Mouse (Mus musculus) ovary, postnatal 36 days (tissue): ENCODE data around the gene Sema3b.

Source experiments
- DNase-seq: peaks from one replicate; pipeline ENCODE4 v3.0.0; 2022; ENCODE audit warnings: low spot score, mixed read lengths

Gene Sema3b

GRCm38 (mm10) chr9:107608741-107609432 lies at the start of gene Sema3b:
Sema3b (minus strand) TSS chr9:107609229.
- no peak for DNase-seq

DNA sequence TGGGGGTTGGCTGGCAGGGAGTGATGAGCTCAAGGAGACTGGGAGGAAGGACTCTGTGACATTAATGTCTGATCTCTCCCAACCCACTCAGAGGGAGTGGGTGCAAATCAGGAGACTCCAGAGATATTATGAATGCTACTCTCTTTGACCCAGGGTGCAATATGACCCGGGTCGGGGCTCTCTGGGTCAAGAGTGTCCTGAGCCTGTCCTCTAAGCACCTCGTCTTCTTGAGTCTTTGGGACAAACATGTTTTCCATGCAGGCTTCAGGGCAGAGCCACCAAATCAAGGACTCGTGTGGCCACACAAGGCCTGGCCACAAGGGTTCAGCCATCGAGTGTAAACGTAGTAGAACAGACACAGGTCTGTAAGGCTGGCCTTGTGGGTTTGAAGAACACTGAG lies 49.1 kb upstream of the Sema3b start:
- DNase-seq = peak; percentile 73

DNA sequence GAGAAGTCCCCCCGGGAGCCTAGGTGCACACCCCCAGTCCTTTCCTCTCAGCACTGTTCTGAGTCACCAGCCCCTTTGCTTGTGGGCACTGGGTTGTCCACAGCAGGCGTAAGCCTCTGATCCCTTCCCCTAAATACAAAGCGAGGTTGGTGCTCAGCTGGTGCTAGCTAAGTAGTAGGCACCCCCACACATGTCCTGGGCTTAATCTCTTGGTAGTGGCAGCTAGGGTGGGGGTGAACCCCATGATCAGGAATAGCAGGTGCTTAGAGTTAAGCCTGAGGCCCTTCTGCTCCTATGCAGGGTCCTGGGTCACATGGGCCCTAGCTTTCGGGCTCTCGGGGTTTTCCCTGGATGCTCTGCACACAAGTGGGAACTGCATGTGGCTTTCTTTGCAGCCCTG lies 48.1 kb upstream of the Sema3b start:
- DNase-seq = no peak

DNA sequence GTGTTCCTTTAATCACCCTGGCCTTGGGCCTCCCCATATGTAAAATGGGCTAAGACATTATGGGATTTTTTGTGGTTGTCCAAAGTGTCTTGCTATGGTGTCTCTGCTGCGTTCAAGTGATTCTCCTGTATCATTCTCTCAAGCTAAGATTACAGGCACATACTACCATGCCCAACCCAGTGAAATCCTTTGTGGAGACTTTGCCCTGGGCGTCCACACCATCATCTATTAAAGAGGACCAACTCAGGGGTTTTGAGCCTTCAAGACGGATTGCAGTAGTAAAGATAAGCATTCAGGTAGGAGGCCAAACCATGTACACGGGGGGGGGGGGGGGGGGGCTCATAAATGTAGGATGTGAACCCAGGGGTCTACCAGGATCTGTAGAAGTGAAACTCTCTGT lies 45.6 kb upstream of the Sema3b start:
- DNase-seq = no peak

DNA sequence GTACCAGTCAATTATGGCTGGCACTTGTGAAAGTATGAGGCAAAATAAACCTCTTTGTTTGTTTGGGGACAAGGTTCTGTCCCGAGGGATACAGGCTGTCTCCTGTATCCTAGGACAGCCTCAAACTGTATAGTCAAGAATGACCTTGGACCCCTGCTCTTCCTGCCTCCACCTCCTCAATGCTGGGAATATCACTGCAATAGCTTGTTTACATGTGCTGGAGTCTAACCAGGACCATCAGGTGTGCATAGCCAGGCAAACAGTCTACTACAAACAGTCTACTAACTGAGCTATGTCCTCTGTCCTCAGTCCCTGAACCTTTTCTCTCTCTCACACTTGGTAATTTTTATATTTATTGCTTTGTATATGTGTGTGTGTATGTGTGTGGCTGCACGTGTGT lies 44.4 kb upstream of the Sema3b start:
- DNase-seq = no peak

DNA sequence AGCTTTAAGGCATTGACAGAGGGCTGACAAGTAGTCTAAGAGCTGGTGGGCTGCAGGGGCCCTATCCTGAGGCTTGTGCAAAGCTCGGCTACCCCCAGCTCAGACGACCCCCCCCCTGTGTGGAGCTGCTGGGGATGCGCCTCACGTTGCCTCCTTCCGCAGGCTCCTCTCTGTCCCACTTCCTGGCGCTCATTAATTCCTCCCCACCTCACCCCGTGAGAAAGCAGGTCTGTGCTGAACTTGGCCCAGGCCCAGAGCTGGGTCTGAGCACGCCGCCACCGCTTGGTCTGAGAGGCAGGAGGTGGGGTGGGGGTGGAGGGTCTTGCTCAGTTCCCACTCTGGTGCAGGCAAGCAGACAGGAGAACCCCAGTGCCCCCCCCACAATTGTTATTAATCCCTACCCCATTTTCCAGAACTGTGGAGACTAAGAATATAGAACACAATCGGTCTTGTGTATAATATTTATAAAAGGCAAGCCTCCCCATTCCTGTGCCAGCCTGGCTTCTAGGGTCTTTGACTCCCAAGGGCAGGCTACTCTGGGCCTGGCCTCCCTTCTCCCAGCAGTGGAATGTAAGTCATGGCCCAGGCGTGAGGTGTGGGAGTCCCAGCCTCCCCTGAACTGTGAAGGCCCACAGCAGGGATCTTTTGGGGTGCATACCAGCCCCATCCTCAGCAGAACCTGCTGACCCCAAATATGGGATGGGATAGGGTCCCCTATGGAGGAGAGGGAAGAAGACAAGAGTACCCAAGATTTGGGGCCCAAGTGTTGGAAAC lies 41.9 kb upstream of the Sema3b start:
- DNase-seq = no peak

DNA sequence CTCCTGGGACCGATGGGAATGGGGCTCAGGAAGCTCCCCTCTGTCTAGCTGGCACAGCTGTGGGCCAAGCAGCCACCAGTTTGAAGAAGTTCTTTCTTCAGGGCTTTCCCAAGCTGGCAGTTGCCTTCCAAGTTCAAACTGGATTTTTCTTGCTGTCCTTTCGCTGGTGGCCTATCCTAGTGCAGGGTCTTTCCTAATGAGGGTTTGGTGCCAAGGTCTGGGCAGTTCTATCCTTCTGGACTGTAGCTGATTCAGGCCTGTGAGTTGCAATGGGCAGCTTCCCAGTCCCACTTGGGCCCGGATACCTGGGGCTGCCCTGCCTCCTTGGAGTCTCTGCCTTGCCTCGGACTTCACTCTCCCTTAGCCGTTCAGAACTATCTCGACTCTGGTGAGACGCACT lies 41.2 kb upstream of the Sema3b start:
- DNase-seq = no peak

DNA sequence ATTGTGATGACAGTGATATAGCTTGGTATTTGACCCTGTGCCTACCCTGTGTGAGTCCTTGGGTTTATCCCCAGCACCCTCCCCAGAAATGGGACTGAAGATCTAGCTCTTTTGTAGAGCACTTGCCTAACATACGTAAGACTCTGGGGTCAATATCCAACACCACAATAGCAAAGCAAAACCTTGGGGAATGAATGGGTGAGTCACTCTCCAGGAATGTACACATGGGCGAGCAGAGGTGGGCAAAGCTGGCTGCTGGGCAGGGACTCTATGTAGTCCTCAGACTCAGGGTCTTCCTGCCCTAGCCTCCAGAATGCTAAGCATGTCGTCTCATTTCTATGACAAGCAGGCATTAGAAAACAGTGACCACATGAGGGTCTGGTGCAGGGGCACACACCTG lies 39.7 kb upstream of the Sema3b start:
- no peak for DNase-seq

- DNase-seq = no peak
Measured at GRCm38 (mm10) chr9:107646975-107647374, 37.9 kb upstream of the Sema3b start.

DNA sequence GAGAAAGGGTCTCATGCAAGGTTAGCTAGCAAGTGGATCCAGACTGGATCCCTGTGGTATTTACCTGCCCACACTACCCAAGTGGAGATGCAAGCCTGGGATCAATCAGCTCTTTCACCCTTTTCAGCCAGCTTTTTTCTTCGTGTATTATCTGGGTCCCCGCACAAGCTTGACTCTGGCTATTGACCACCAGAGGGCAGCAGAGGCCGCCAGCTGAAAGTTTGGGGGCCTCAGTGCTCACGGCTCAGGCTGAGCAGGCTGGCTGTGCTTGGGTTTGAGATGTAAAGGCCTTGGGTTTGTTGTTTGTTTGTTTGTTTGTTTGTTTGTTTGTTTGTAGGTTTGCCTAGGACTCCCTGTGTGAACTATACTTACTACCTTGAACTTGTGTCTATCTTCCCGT lies 36.5 kb upstream of the Sema3b start:
- DNase-seq = peak; percentile 74

DNA sequence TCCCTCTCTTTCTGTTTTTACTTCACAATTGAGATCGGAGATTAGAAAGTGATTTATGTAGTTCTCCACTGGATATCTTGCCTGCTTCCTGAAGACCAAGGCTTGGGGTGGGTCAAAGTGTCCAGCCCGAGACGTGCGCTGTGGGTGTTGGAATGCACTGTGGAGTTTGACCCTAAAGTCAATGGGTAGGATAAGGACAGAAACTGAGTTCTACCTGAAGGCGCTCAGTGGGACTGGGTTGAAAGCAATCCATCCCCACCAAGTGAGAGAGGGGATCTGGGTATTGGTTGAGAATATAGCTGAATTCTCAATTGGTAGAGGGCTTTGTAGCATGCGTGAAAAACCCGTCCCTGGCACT lies 36.1 kb upstream of the Sema3b start:
- DNase-seq = no peak

DNA sequence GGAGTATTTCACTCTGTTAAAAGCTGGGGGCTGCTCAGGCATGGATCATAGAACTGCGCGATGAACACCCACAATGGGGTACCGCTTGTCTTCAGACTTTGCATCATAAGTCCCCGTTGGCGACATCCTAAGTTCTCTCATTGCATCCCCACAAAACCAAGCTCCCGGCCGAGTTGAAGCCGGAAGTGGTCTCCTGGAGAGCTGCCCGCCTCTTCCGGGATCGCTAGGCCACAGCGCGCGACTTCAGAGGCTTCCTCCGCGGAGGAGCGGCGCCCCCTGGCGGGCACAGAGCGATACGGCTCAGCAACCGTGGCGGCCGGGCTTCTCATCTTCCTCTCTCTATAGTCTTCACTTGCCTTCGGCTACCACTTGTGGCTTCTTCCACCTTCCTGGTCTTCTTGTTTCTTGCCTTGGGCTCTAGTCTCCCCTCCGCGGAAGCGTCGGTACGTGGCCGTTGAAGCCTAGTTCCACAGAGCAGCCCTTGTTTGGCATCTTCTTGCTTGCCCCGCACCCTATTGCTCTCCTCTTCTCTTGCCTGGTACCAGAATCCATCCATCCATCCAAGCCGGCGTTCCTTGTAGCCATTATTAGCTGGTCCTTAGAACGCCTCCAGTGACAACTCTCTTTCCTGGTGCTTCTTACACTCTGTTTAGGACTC lies 35.6 kb upstream of the Sema3b start:
- DNase-seq = peak; percentile 91

DNA sequence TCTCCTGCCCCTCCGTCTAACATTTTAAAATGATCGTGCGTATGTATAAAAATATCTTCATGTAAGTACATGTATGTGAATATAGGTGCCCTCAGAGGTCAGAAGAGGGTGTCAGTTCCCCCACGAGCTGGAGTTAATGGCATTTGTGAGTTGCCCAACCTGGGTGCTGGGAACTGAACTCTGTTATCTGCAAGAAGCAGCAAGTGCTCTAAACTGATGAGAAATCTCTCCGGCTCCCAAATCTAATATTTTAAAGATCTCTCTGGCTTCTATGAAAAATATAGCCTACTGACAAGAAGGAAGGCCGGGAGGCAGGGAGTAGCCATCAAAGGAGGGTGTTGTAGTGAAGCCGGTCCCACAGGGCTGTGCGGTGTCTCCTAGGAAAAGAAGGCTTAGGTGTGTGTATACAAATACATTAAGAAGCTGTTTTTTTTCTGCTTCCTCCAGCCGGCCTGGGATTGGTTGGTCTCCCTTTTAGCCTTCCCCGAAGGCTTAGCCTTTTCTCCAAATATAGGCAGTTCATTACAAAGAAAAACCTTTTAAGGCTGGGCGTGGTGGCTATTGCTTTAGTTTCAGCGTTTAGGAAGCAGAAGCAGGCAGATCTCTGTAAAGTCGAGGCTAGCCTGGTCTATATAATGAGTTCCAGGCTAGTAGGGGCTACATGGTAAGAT lies 34.6 kb upstream of the Sema3b start:
- no peak for DNase-seq

DNA sequence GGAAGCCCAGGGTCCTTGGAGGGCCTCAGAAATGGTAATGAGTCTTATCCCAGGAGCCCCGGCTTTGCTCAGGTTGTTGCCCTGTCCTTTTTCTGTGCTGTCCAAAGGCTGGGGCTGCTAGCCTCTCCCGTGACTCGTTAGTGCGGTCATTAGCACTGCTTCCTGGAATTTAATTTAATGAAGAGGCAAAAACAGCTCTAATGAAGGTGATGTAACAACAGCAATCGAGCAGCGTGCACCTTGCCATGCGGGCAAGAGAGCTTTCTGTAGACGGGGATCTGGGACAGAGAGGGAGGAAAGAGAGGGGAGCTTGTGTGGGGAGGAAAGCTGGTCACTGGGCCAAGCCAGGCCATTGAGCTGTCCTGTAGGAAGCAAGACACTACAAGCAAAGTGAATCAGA lies 32.6 kb upstream of the Sema3b start:
- DNase-seq = no peak

DNA sequence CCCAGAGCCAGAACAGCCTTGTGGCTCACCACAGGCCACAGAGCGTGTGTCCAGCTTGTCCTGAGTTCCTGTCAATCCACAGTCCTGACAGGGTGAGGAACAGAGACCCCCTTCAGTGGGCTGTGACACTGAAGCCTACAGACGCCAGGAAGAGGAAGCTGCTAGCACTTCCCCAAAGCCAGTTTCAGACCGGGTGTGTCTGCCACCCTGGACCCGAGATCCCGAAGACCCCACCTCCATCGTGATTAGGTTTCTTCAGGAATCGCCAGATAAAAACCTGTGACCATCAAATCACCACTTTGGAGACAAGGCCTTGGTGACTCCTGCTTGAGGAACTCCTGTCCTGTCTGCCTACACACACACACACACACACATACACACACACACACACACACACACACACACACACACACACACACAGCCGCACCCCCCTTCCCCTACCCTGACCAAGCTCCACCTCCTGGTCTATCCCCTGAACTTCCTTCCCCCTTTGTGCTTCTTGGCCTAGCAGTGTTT lies 31.3 kb upstream of the Sema3b start:
- no peak for DNase-seq

GRCm38 (mm10) chr9:107637070-107637469 lies 28.0 kb upstream of the Sema3b start:
- no peak for DNase-seq

GRCm38 (mm10) chr9:107635279-107636028 lies 26.4 kb upstream of the Sema3b start, which contains the start of gene Gnai2:
Gnai2 (minus strand) TSS chr9:107635367.
- peak; percentile 97 for DNase-seq

GRCm38 (mm10) chr9:107634406-107635278 lies 25.6 kb upstream of the Sema3b start:
- no peak for DNase-seq

DNA sequence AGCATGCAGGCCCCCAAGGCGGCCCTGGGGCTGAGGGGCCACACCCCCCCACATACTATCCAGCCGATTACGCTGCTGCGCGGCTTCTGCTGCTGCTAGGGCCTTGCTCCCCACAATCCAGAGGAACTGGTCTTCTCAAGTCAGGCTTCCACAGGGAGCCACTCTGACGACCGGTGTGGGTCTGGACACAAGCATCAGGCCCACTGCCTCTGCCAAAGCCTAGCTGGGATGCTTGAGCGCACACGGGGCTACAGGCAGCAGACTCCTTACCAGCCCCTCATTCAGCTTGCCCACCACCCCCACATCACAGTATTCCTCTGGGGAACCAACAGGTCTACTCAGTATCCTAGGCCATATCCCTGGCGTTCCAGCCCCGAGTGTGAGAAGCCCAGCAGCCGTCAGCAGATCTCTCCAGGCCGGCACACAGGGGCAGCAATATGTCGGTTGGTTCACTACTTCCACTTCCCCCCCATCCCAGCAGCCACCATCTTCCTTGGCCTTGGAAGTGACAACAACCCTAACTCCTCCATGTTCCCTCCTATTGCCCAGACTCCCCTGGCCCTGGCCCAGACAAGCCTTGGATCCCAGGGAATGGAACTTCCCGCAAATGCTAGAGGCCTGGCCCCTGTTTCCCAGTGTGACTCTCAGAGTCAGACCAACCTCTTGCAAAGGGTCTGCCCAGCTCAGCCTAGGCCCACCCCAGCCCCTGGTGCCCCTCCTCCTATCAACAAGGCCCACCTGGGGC lies 24.8 kb upstream of the Sema3b start:
- peak; percentile 43 for DNase-seq

- DNase-seq = peak; percentile 83
Measured at GRCm38 (mm10) chr9:107633091-107633660, 24.1 kb upstream of the Sema3b start.
